Mouse (Mus musculus) bone marrow, adult 2 months (tissue): ENCODE results near the gene Hist1h2br.
"Not testable (repeated sequence)": the region's sequence is repeated elsewhere in the genome, so short reads cannot be mapped to it uniquely, and the experiment has no call there.

ENCODE experiments used
- CTCF ChIP-seq: fragments of 200-500 bp; IDR thresholded peaks from 2 replicates; pipeline ENCODE4 v1.5.1; 2011; ENCODE audit warnings: low read length, control low read depth; ENCODE audit not compliant: control insufficient read depth, insufficient read depth
- POLR2A ChIP-seq: fragments of 200-500 bp; IDR thresholded peaks from 2 replicates; pipeline ENCODE4 v1.6.1; 2011; ENCODE audit warnings: low read depth, mild to moderate bottlenecking, control low read depth, low read length, borderline replicate concordance; ENCODE audit not compliant: control insufficient read depth

- not testable (repeated sequence) for TF ChIP-seq CTCF, POLR2A
Observed at GRCm38 (mm10) chr13:21811074-21811473, 22.5 kb upstream of the Hist1h2br start.
